9 mouse cellular contexts compared by ENCODE assay signal in the genomic region with DNA sequence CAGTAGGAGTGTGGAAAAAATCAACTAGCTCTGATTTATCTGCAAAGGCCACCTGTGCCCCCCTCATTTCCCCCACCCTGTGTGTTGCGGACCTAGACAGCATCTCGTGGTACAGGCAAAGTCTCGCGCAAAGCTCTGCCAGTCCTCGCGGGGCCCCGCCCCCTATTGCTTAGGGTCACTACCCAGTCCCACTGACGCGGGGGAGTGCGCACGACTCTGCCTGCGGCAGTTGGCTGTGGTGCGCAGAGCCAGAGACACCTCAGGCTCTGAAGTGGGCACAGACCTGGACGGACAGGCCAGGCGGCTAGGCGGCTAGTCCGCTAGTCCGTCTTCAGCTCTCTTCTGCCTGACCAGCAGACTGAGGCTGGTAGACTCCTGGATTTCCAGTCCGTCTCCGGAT. TPM values are rescaled to one million over a fixed set of nuclear protein-coding genes. Genes with fewer than 3 reads are reported as not detected.
DNase-seq lines count a peak whose midpoint lies in the region; ATAC-seq and TF ChIP-seq lines count a peak whose summit lies in the region.
"Had no signal": no experiment of that assay in that cellular context is flagged by ENCODE, and none has a peak within 500 bp of the region (broad histone marks: within the 10 kb centered on the region; RNA-seq: fewer than 3 reads in every experiment).

TSS of gene Pgr15l (plus strand) at position 228 of the 400 bp plus-strand sequence.

- H3K36me3 ChIP-seq in ES-E14 (ENCODE audit: control insufficient read depth, insufficient read depth, low read length, poor library complexity, severe bottlenecking): no peaks in the 10 kb centered on the region
- no peaks in the 10 kb centered on the region for H3K36me3 ChIP-seq in forebrain, embryonic 16.5 days (ENCODE audit: control insufficient read depth, insufficient read depth)
- no peaks in the 10 kb centered on the region for H3K36me3 ChIP-seq in midbrain, embryonic 13.5 days
- no peaks in the 10 kb centered on the region for H3K36me3 ChIP-seq in thymus, adult 2 months (ENCODE audit: control insufficient read depth, insufficient read depth, low read length)

- no peak within 1 kb of the TSS for H3K27ac ChIP-seq in ES-E14 (ENCODE audit: insufficient read depth, low read depth, low read length, poor library complexity, severe bottlenecking)
- no peak within 1 kb of the TSS for H3K27ac ChIP-seq in forebrain, embryonic 16.5 days (ENCODE audit: low read length)
- no peak within 1 kb of the TSS for H3K27ac ChIP-seq in midbrain, embryonic 13.5 days
- H3K27ac ChIP-seq in thymus, adult 2 months (ENCODE audit: control insufficient read depth, insufficient read depth, low read length): no peak within 1 kb of the TSS

- TF ChIP-seq POLR2A in thymus, adult 2 months (IDR thresholded peaks at IDR 0.05; ENCODE audit: control insufficient read depth, extremely low read depth, insufficient read depth, low read length, poor library complexity): no peak
- no peak for TF ChIP-seq POLR2A in lung, adult 2 months (IDR thresholded peaks at IDR 0.05; ENCODE audit: borderline replicate concordance, extremely low read depth, low read depth, low read length)

- H3K4me2 ChIP-seq in forebrain, embryonic 16.5 days (ENCODE audit: low read length): peak within 1 kb of the TSS; percentile 4
- H3K4me2 ChIP-seq in midbrain, embryonic 13.5 days (replicated peaks): peak within 1 kb of the TSS; percentile 47

- H3K9me3 ChIP-seq in ES-E14 (ENCODE audit: control insufficient read depth, insufficient read depth, low read depth, low read length): no peaks in the 10 kb centered on the region
- no peaks in the 10 kb centered on the region for H3K9me3 ChIP-seq in forebrain, embryonic 16.5 days (ENCODE audit: control insufficient read depth, low read length)
- no peaks in the 10 kb centered on the region for H3K9me3 ChIP-seq in midbrain, embryonic 13.5 days

- in situ Hi-C loops in ES-E14 (cut with MboI; ENCODE audit: low sequenced_read_pairs in 2 of 2, unreplicated experiment in 2 of 2): no loop called here

- no peaks in the 10 kb centered on the region for H3K4me1 ChIP-seq in ES-E14 (ENCODE audit: control insufficient read depth in 2 of 2, insufficient read depth in 2 of 2, low read length in 2 of 2, poor library complexity in 1 of 2)
- H3K4me1 ChIP-seq in forebrain, embryonic 16.5 days (replicated peaks; ENCODE audit: control insufficient read depth, insufficient read depth, low read length): no peaks in the 10 kb centered on the region
- H3K4me1 ChIP-seq in midbrain, embryonic 13.5 days (replicated peaks): no peaks in the 10 kb centered on the region
- H3K4me1 ChIP-seq in thymus, adult 2 months (replicated peaks; ENCODE audit: control insufficient read depth, insufficient read depth, low read length): no peaks in the 10 kb centered on the region
- H3K4me1 ChIP-seq in lung, adult 2 months (ENCODE audit: control insufficient read depth, insufficient read depth, low read length): no peaks in the 10 kb centered on the region

- H3K27me3 ChIP-seq in forebrain, embryonic 16.5 days (replicated peaks; ENCODE audit: control insufficient read depth, insufficient read depth, low read length): peaks cover 3% of the 10 kb centered on the region
- H3K27me3 ChIP-seq in midbrain, embryonic 13.5 days: peaks cover 11% of the 10 kb centered on the region; the same call in 1 of the 2 replicates
- H3K27me3 ChIP-seq in thymus, adult 2 months (ENCODE audit: control insufficient read depth, insufficient read depth, low read length): no peaks in the 10 kb centered on the region

- DNase-seq in adrenal gland, postnatal 25 days: peak; percentile 9
- DNase-seq in adrenal gland, postnatal 4 days (ENCODE audit: low spot score in 2 of 2): no peak
- DNase-seq in ES-E14 (ENCODE audit: low read depth, low spot score): peak; percentile 6
- DNase-seq in thymus, adult 2 months: no peak
- DNase-seq in lung, adult 2 months: no peak
- DNase-seq in layer of hippocampus, adult 18-20 months (ENCODE audit: low spot score in 2 of 2): no peak

- H3K9ac ChIP-seq in ES-E14 (ENCODE audit: insufficient read depth, low read depth, low read length, poor library complexity, severe bottlenecking): 0 out of 2 replicates have a peak within 1 kb of the TSS, but pooled peaks have one; percentile 24
- H3K9ac ChIP-seq in forebrain, embryonic 16.5 days (replicated peaks; ENCODE audit: low read depth, low read length): no peak within 1 kb of the TSS
- H3K9ac ChIP-seq in midbrain, embryonic 13.5 days (replicated peaks): no peak within 1 kb of the TSS

- 17% methylated on average over 20 of the region's 20 CpGs for WGBS in forebrain, embryonic 16.5 days
- 25% methylated on average over 20 of the region's 20 CpGs for WGBS in midbrain, embryonic 13.5 days
- 3% methylated on average over 14 of the region's 20 CpGs for WGBS in thymus, adult 2 months
- 35% methylated on average over 20 of the region's 20 CpGs for WGBS in lung, adult 2 months

- TF ChIP-seq CTCF in thymus, adult 2 months (IDR thresholded peaks at IDR 0.05; ENCODE audit: borderline replicate concordance, control insufficient read depth, extremely low read depth, insufficient read depth, low read length, poor library complexity): no peak
- TF ChIP-seq CTCF in lung, adult 2 months (IDR thresholded peaks at IDR 0.05; ENCODE audit: insufficient read depth, low read length): no peak

- ATAC-seq in forebrain, embryonic 16.5 days: peak; percentile 40
- ATAC-seq in midbrain, embryonic 13.5 days: peak; percentile 56; the same call in 1 of the 2 replicates

- H3K4me3 ChIP-seq in ES-E14 (ENCODE audit: insufficient read depth in 1 of 2, low read depth in 1 of 2, low read length in 2 of 2, poor library complexity in 1 of 2, severe bottlenecking in 1 of 2): peak within 1 kb of the TSS; percentile 0 to 50; a peak in 2 of 4 replicates
- 0 out of 2 replicates have a peak within 1 kb of the TSS, but pooled peaks have one; percentile 10 for H3K4me3 ChIP-seq in forebrain, embryonic 16.5 days (replicated peaks; ENCODE audit: low read length)
- H3K4me3 ChIP-seq in midbrain, embryonic 13.5 days (replicated peaks): peak within 1 kb of the TSS; percentile 20; the same call in 1 of the 2 replicates
- H3K4me3 ChIP-seq in thymus, adult 2 months (ENCODE audit: control insufficient read depth, insufficient read depth, low read length): no peak within 1 kb of the TSS
- no peak within 1 kb of the TSS for H3K4me3 ChIP-seq in lung, adult 2 months (replicated peaks; ENCODE audit: extremely low read depth, low read depth, low read length)

TF ChIP-seq in ES-E14, 5 proteins besides CTCF, POLR2A, EP300 and RAD21:
- peak; percentile 49; the same call in 1 of the 2 replicates for TF ChIP-seq CHD2 (IDR thresholded peaks at IDR 0.05; ENCODE audit: low read depth, low read length)
- TF ChIP-seq HCFC1 (IDR thresholded peaks at IDR 0.05; ENCODE audit: borderline replicate concordance, insufficient read depth, low read length): no peak
- TF ChIP-seq MAFK (IDR thresholded peaks at IDR 0.05; ENCODE audit: insufficient read depth, low read depth, low read length): no peak
- no peak for TF ChIP-seq ZC3H11A (IDR thresholded peaks at IDR 0.05; ENCODE audit: borderline replicate concordance, low read depth, low read length)

RNA-seq across cellular contexts. Expression of gene Pgr15l, which starts in this region (rescaled TPM):
- total RNA-seq in adrenal gland, postnatal 25 days (2021): not detected in 2 replicates
- total RNA-seq in adrenal gland, postnatal 4 days (2021): under 1 TPM in 1 of 2 experiments, not detected in 1; 0.08 TPM
- total RNA-seq in ES-E14 (2012; rRNA removed): 0.09 and 0.11 TPM in 2 replicates
- polyA plus RNA-seq in forebrain, embryonic 16.5 days (2015; fragmentation: Nextera tagmentation; extraction: Ambion mirVana): 0.04 TPM in 1 of 2 replicates, not detected in the other
- 0.04 and 0.09 TPM in 2 replicates for polyA plus RNA-seq in midbrain, embryonic 13.5 days (2015; fragmentation: Nextera tagmentation; extraction: Ambion mirVana)
- 0.01 and 0.03 TPM in 2 replicates for polyA plus RNA-seq in thymus, adult 2 months (2012; rRNA removed)
- not detected in 2 replicates for polyA plus RNA-seq in lung, adult 2 months (2012; rRNA removed)
- total RNA-seq in layer of hippocampus, adult 18-20 months (2021): under 1 TPM; 0.08 to 0.17 TPM
- total RNA-seq: liver, adult 2 months had no signal
- polyA plus RNA-seq: liver, adult 2 months had no signal

Comparison
In these comparisons a context has a peak if more than half of its experiments do, and no peak if none do; other contexts are left out.
1. Peak in DNase-seq in adrenal gland, postnatal 25 days; RNA of the gene not detected or under 1 TPM.
2. Peak in DNase-seq, H3K4me3 ChIP-seq and H3K9ac ChIP-seq in ES-E14; RNA of the gene not detected or under 1 TPM.
3. Peak in ATAC-seq, H3K4me3 ChIP-seq and H3K4me2 ChIP-seq in forebrain, embryonic 16.5 days; RNA of the gene not detected or under 1 TPM.
4. Peak in ATAC-seq, H3K4me3 ChIP-seq and H3K4me2 ChIP-seq in midbrain, embryonic 13.5 days; RNA of the gene not detected or under 1 TPM.